Mouse (Mus musculus) CH12.LX (cell line): Measurements from ENCODE around the gene Serpine2. TPM values are rescaled to one million over a fixed set of nuclear protein-coding genes. Genes with fewer than 3 reads are reported as not detected.

Experiments used
- DNase-seq: peaks from one replicate; pipeline ENCODE4 v3.0.0-alpha.2; 2013; ENCODE audit errors: extremely low read depth
- H3K27ac ChIP-seq: 2 replicates; pipeline ENCODE4 v1.5.1; 2012; ENCODE audit warnings: low read depth, mild to moderate bottlenecking, control low read depth, moderate library complexity; ENCODE audit not compliant: insufficient read depth
- H3K27me3 ChIP-seq: replicated peaks from 2 replicates; pipeline ENCODE3; 2012; ENCODE audit warnings: inconsistent platforms
- H3K36me3 ChIP-seq, 2 experiments: replicated peaks in 1 of 2; 2 replicates each; pipeline versions ENCODE3 to v1.6.1; 2012; ENCODE audit warnings: inconsistent platforms in 1 of 2, low read length in 1 of 2, mild to moderate bottlenecking in 1 of 2, mixed read lengths in 1 of 2, moderate library complexity in 1 of 2; ENCODE audit not compliant: control insufficient read depth in 1 of 2, insufficient read depth in 1 of 2
- H3K4me1 ChIP-seq, 2 experiments: 2 replicates each; pipeline ENCODE4 v1.6.1; 2012; ENCODE audit warnings: inconsistent platforms in 1 of 2, moderate library complexity in 1 of 2; ENCODE audit not compliant: insufficient read depth in 2 of 2, control insufficient read depth in 1 of 2
- H3K4me2 ChIP-seq: 2 replicates; pipeline ENCODE4 v1.6.1; 2012; ENCODE audit warnings: low read depth, mild to moderate bottlenecking, control low read depth; ENCODE audit not compliant: poor library complexity, insufficient read depth, severe bottlenecking
- H3K4me3 ChIP-seq, 3 experiments: fragments of 150-350 bp in 1 of 3; sonication (generic) in 1 of 3; replicated peaks in 1 of 3; 2 replicates each; pipeline versions ENCODE3 to v1.5.1; 2011 to 2012; ENCODE audit warnings: low read depth in 2 of 3, low read length in 2 of 3, mild to moderate bottlenecking in 2 of 3, moderate library complexity in 2 of 3, control low read depth in 1 of 3, improper control_type of control experiment in 1 of 3, inconsistent platforms in 1 of 3, mixed read lengths in 1 of 3; ENCODE audit not compliant: poor library complexity in 1 of 3
- H3K79me2 ChIP-seq: replicated peaks from 2 replicates; pipeline ENCODE4 v1.6.1; 2012; ENCODE audit warnings: mild to moderate bottlenecking, moderate library complexity; ENCODE audit not compliant: control insufficient read depth, poor library complexity, insufficient read depth, severe bottlenecking; ENCODE audit errors: extremely low read depth
- H3K9ac ChIP-seq: 2 replicates; pipeline ENCODE4 v1.6.1; 2012; ENCODE audit warnings: low read depth, mild to moderate bottlenecking, control low read depth, moderate library complexity; ENCODE audit not compliant: insufficient read depth
- H3K9me3 ChIP-seq: replicated peaks from 2 replicates; pipeline ENCODE3; 2012; ENCODE audit warnings: low read length, inconsistent platforms, mixed read lengths
- BHLHE40 ChIP-seq: IDR thresholded peaks from 2 replicates; pipeline ENCODE4 v1.6.1; 2011; ENCODE audit warnings: mild to moderate bottlenecking, low read depth, low read length, improper control_type of control experiment
- CHD1 ChIP-seq: IDR thresholded peaks from 2 replicates; pipeline ENCODE4 v1.6.1; 2012; ENCODE audit warnings: low read depth, low read length, improper control_type of control experiment, inconsistent platforms
- ELF1 ChIP-seq: IDR thresholded peaks from 2 replicates; pipeline ENCODE4 v1.6.1; 2014; ENCODE audit warnings: low read depth, mild to moderate bottlenecking, inconsistent platforms, low read length, improper control_type of control experiment
- EP300 ChIP-seq: IDR thresholded peaks from 2 replicates; pipeline ENCODE4 v1.6.1; 2011; ENCODE audit warnings: low read length, improper control_type of control experiment
- ETS1 ChIP-seq: conservative IDR thresholded peaks from 2 replicates; pipeline ENCODE4 v1.6.1; 2012; ENCODE audit warnings: low read depth, mild to moderate bottlenecking, inconsistent platforms, low read length, improper control_type of control experiment, moderate library complexity
- HCFC1 ChIP-seq: IDR thresholded peaks from 2 replicates; pipeline ENCODE4 v1.6.1; 2012; ENCODE audit warnings: low read depth, mild to moderate bottlenecking, inconsistent platforms, low read length, improper control_type of control experiment
- IRF4 ChIP-seq: IDR thresholded peaks from 2 replicates; pipeline ENCODE4 v1.6.1; 2014; ENCODE audit warnings: low read depth, mild to moderate bottlenecking, inconsistent platforms, low read length, improper control_type of control experiment
- JUN ChIP-seq: IDR thresholded peaks from 2 replicates; pipeline ENCODE4 v1.6.1; 2011; ENCODE audit warnings: low read depth, mild to moderate bottlenecking, low read length, improper control_type of control experiment, moderate library complexity; ENCODE audit not compliant: insufficient read depth
- MAFK ChIP-seq: IDR thresholded peaks from 2 replicates; pipeline ENCODE4 v1.6.1; 2011; ENCODE audit warnings: low read length, improper control_type of control experiment; ENCODE audit not compliant: insufficient replicate concordance
- MAZ ChIP-seq: IDR thresholded peaks from 2 replicates; pipeline ENCODE4 v1.6.1; 2012; ENCODE audit warnings: low read depth, mild to moderate bottlenecking, inconsistent platforms, low read length, improper control_type of control experiment, moderate library complexity
- MEF2A ChIP-seq: IDR thresholded peaks from 2 replicates; pipeline ENCODE4 v1.6.1; 2014; ENCODE audit warnings: low read depth, mild to moderate bottlenecking, inconsistent platforms, low read length, improper control_type of control experiment, borderline replicate concordance
- POLR2A ChIP-seq: IDR thresholded peaks from 2 replicates; pipeline ENCODE4 v1.6.1; 2011; ENCODE audit warnings: low read depth, mild to moderate bottlenecking, improper control_type of control experiment, low read length
- SMC3 ChIP-seq: IDR thresholded peaks from 2 replicates; pipeline ENCODE4 v1.6.1; 2011; ENCODE audit warnings: low read depth, low read length, improper control_type of control experiment
- TBP ChIP-seq: conservative IDR thresholded peaks from 2 replicates; pipeline ENCODE4 v1.6.1; 2011; ENCODE audit warnings: low read depth, low read length, improper control_type of control experiment
- UBTF ChIP-seq: IDR thresholded peaks from 2 replicates; pipeline ENCODE4 v1.6.1; 2012; ENCODE audit warnings: low read depth, mild to moderate bottlenecking, inconsistent platforms, low read length, improper control_type of control experiment, moderate library complexity
- USF2 ChIP-seq: conservative IDR thresholded peaks from 2 replicates; pipeline ENCODE4 v1.6.1; 2011; ENCODE audit warnings: low read depth, low read length, improper control_type of control experiment
- ZC3H11A ChIP-seq: IDR thresholded peaks from 2 replicates; pipeline ENCODE4 v1.6.1; 2012; ENCODE audit warnings: low read depth, mild to moderate bottlenecking, inconsistent platforms, low read length, improper control_type of control experiment
- ZKSCAN1 ChIP-seq: IDR thresholded peaks from 2 replicates; pipeline ENCODE4 v1.6.1; 2012; ENCODE audit warnings: low read depth, inconsistent platforms, low read length, improper control_type of control experiment, borderline replicate concordance
- ZMIZ1 ChIP-seq: IDR thresholded peaks from 2 replicates; pipeline ENCODE4 v1.6.1; 2012; ENCODE audit warnings: low read depth, mild to moderate bottlenecking, inconsistent platforms, low read length, improper control_type of control experiment
- dilution Hi-C: fragments of 300-500 bp; cut with MboI; formaldehyde crosslinking; loops from 2 replicates; pipeline ENCODE4 v1.14.3; 2020; ENCODE audit warnings: low sequenced_read_pairs; ENCODE audit not compliant: extremely low pct_unique_long_range_greater_than_20kb, extremely low pct_ligation_motif_present
- in situ Hi-C: fragments of 300-500 bp; cut with MboI; formaldehyde crosslinking; loops from 3 replicates; pipeline ENCODE4 v1.14.3; 2019; ENCODE audit warnings: low sequenced_read_pairs, low pct_ligation_motif_present, low pct_unique_long_range_greater_than_20kb, mixed read lengths
- polyA plus RNA-seq: library from polyadenylated mRNA; unstranded; fragments of >175 nt; gene quantifications from 2 replicates; pipeline ENCODE4 v1.2.1, GENCODE M21; 2012; ENCODE audit warnings: low read depth; ENCODE audit not compliant: insufficient read length
- total RNA-seq, 2 experiments: library from RNA; depleted of rRNA; stranded (reverse); fragments of 300-350 nt in 1 of 2; fragments of >200 nt in 1 of 2; gene quantifications; 2 replicates each; pipeline ENCODE4 v1.2.3; 2012 to 2014

Serpine2 gene
- total and polyA plus RNA-seq, 3 experiments: 14.8 to 17.3 (median 15.1) TPM

- dilution Hi-C loops: no loop called here
- Histone ChIP-seq H3K4me3 (no peak overlapping the region), H3K9me3 (no peaks in the 10 kb centered on the region), H3K4me1 (no peaks in the 10 kb centered on the region), H3K27me3 (no peaks in the 10 kb centered on the region), H3K9ac (no peak overlapping the region), H3K4me2 (no peak overlapping the region), H3K79me2 (no peaks in the 10 kb centered on the region), H3K27ac (no peak overlapping the region), H3K36me3 (peaks cover 0 to 13% of the 10 kb centered on the region in 2 experiments)
- TF ChIP-seq IRF4 (no peak), USF2 (no peak), ELF1 (no peak), ZKSCAN1 (no peak), ZMIZ1 (no peak), CHD1 (no peak), ZC3H11A (no peak)
- in situ Hi-C loops: no loop called here
- DNase-seq: no peak
These were observed 57.4 kb downstream of the Serpine2 start for GRCm38 (mm10) chr1:79803614-79804013.

GRCm38 (mm10) chr1:79802858-79803427 is 58.0 kb downstream of the Serpine2 start:
- Histone ChIP-seq H3K27ac (no peak overlapping the region), H3K4me2 (no peak overlapping the region), H3K9me3 (no peaks in the 10 kb centered on the region), H3K4me1 (no peaks in the 10 kb centered on the region), H3K27me3 (no peaks in the 10 kb centered on the region), H3K79me2 (no peaks in the 10 kb centered on the region), H3K9ac (no peak overlapping the region), H3K36me3 (peaks cover 0 to 13% of the 10 kb centered on the region in 2 experiments), H3K4me3 (no peak overlapping the region)
- TF ChIP-seq ZC3H11A (no peak), POLR2A (no peak), ETS1 (no peak), SMC3 (no peak), USF2 (no peak), EP300 (no peak), BHLHE40 (no peak), UBTF (no peak), MAFK (no peak), JUN (no peak), ELF1 (no peak), MEF2A (no peak), HCFC1 (no peak), MAZ (no peak), TBP (no peak)
- dilution Hi-C loops: no loop called here
- DNase-seq: no peak
- in situ Hi-C loops: no loop called here
